Mouse (Mus musculus): ENCODE measurements around the gene Layn. TPM values are rescaled to one million over a fixed set of nuclear protein-coding genes. Genes with fewer than 3 reads are reported as not detected.

Layn gene
- polyA plus RNA-seq, 1 experiment from 2014 or later: 7.7 TPM

- no peaks in the 10 kb centered on the region for H3K9me3 ChIP-seq (ENCODE audit: control insufficient read depth, low read length)
- H3K4me1 ChIP-seq (replicated peaks; ENCODE audit: control insufficient read depth, insufficient read depth, low read length): peaks cover 6% of the 10 kb centered on the region; the same call in 1 of the 2 replicates
- 77% methylated on average over 5 of the region's 5 CpGs for WGBS
- H3K4me2 ChIP-seq (ENCODE audit: low read depth, low read length): no peak overlapping the region
- no peak overlapping the region for H3K27ac ChIP-seq (ENCODE audit: low read length)
- no peak overlapping the region for H3K9ac ChIP-seq (ENCODE audit: low read length)
- H3K27me3 ChIP-seq (ENCODE audit: control insufficient read depth, insufficient read depth, low read depth, low read length): no peaks in the 10 kb centered on the region
- ATAC-seq (ENCODE audit: low read depth): no peak
- H3K36me3 ChIP-seq (ENCODE audit: control insufficient read depth, insufficient read depth, low read length): no peaks in the 10 kb centered on the region
- H3K4me3 ChIP-seq (ENCODE audit: low read length): no peak overlapping the region
These were observed 4.7 kb upstream of the Layn start for GRCm38 (mm10) chr9:51081614-51082013.

- H3K4me1 ChIP-seq (replicated peaks; ENCODE audit: control insufficient read depth, insufficient read depth, low read length): peaks cover 13% of the 10 kb centered on the region; the same call in 1 of the 2 replicates
- under 1% methylated on average over 17 of the region's 17 CpGs for WGBS
- H3K27ac ChIP-seq (ENCODE audit: low read length): peak overlapping the region; percentile 42
- H3K9me3 ChIP-seq (ENCODE audit: control insufficient read depth, low read length): no peaks in the 10 kb centered on the region
- H3K27me3 ChIP-seq (ENCODE audit: control insufficient read depth, insufficient read depth, low read depth, low read length): no peaks in the 10 kb centered on the region
- peak overlapping the region; percentile 98 for H3K4me2 ChIP-seq (ENCODE audit: low read depth, low read length)
- peak overlapping the region; percentile 69 for H3K4me3 ChIP-seq (ENCODE audit: low read length)
- H3K36me3 ChIP-seq (ENCODE audit: control insufficient read depth, insufficient read depth, low read length): no peaks in the 10 kb centered on the region
- ATAC-seq (ENCODE audit: low read depth): peak; percentile 31
- H3K9ac ChIP-seq (ENCODE audit: low read length): peak overlapping the region; percentile 72
These were observed 455 bp downstream of the Layn start for GRCm38 (mm10) chr9:51076300-51076978.

- ATAC-seq (ENCODE audit: low read depth): peak; percentile 52
- Histone ChIP-seq H3K27ac (ENCODE audit: low read length) (no peak overlapping the region; the same call in 1 of the 2 replicates), H3K27me3 (ENCODE audit: control insufficient read depth, insufficient read depth, low read depth, low read length) (no peaks in the 10 kb centered on the region), H3K9ac (ENCODE audit: low read length) (peak overlapping the region; percentile 23; the same call in 1 of the 2 replicates), H3K4me3 (ENCODE audit: low read length) (peak overlapping the region; percentile 69), H3K4me1 (replicated peaks; ENCODE audit: control insufficient read depth, insufficient read depth, low read length) (peaks cover 13% of the 10 kb centered on the region; the same call in 1 of the 2 replicates), H3K4me2 (ENCODE audit: low read depth, low read length) (peak overlapping the region; percentile 98), H3K9me3 (ENCODE audit: control insufficient read depth, low read length) (no peaks in the 10 kb centered on the region), H3K36me3 (ENCODE audit: control insufficient read depth, insufficient read depth, low read length) (no peaks in the 10 kb centered on the region)
- WGBS: 14% methylated on average over 3 of the region's 3 CpGs
These were observed 1.1 kb downstream of the Layn start for GRCm38 (mm10) chr9:51075780-51076179.

GRCm38 (mm10) chr9:51070801-51071200 is 6.1 kb downstream of the Layn start:
- no peak for ATAC-seq (ENCODE audit: low read depth)
- Histone ChIP-seq H3K27me3 (ENCODE audit: control insufficient read depth, insufficient read depth, low read depth, low read length) (no peaks in the 10 kb centered on the region), H3K9ac (ENCODE audit: low read length) (no peak overlapping the region), H3K4me2 (ENCODE audit: low read depth, low read length) (no peak overlapping the region), H3K4me3 (ENCODE audit: low read length) (no peak overlapping the region), H3K9me3 (ENCODE audit: control insufficient read depth, low read length) (no peaks in the 10 kb centered on the region), H3K36me3 (ENCODE audit: control insufficient read depth, insufficient read depth, low read length) (no peaks in the 10 kb centered on the region), H3K4me1 (replicated peaks; ENCODE audit: control insufficient read depth, insufficient read depth, low read length) (peaks cover 4% of the 10 kb centered on the region; the same call in 1 of the 2 replicates), H3K27ac (ENCODE audit: low read length) (no peak overlapping the region)
- WGBS: 71% methylated on average over 4 of the region's 4 CpGs

DNA sequence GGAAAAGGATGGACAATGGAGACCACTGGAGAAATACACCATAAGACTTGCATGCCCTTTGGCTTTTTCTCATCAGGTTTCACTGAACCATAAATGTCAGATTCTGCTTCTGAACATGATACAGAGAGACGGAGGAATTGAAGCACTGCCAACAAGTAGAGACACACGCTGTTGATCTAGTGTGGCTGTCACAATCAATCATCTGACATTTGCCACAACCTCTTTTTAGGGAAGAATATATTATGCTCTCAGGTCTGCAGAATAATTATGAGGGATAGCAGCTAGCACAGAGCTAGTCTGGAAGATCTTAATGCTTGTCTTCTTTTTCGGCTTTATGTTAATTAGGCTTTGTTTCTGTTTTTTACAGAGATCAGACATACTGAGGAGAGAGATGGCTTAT is 8.7 kb downstream of the Layn start:
- 52% methylated on average over 3 of the region's 3 CpGs for WGBS
- H3K4me2 ChIP-seq (ENCODE audit: low read depth, low read length): no peak overlapping the region
- no peaks in the 10 kb centered on the region for H3K9me3 ChIP-seq (ENCODE audit: control insufficient read depth, low read length)
- H3K36me3 ChIP-seq (ENCODE audit: control insufficient read depth, insufficient read depth, low read length): no peaks in the 10 kb centered on the region
- no peaks in the 10 kb centered on the region for H3K4me1 ChIP-seq (replicated peaks; ENCODE audit: control insufficient read depth, insufficient read depth, low read length)
- no peaks in the 10 kb centered on the region for H3K27me3 ChIP-seq (ENCODE audit: control insufficient read depth, insufficient read depth, low read depth, low read length)
- H3K4me3 ChIP-seq (ENCODE audit: low read length): no peak overlapping the region
- ATAC-seq (ENCODE audit: low read depth): no peak
- H3K27ac ChIP-seq (ENCODE audit: low read length): no peak overlapping the region
- H3K9ac ChIP-seq (ENCODE audit: low read length): no peak overlapping the region

DNA sequence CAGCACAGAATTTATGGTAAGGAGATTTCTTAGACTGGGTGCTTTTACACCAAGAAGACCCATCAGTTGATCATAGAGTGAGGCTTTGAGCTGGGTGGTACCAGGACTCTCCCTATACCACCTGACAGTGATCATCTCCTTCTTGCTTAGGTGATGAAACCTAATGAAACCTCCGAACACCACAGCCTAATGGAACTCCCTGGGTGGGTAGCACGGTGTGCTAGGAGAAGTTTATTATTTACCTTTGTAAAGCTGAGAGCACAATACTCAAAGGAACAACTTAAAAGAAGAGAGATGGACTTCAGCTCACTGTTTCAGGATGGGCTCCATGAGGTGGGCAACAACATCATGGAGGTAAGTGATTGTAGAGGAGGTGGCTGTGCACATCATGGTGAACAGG is 16.3 kb downstream of the Layn start, which contains the start of gene Btg4:
Gene Btg4 (plus strand): TSS at position 301 of the 400 bp plus-strand sequence.
- Histone ChIP-seq H3K27ac (ENCODE audit: low read length) (no peak within 1 kb of the TSS), H3K4me1 (replicated peaks; ENCODE audit: control insufficient read depth, insufficient read depth, low read length) (no peaks in the 10 kb centered on the region), H3K27me3 (ENCODE audit: control insufficient read depth, insufficient read depth, low read depth, low read length) (no peaks in the 10 kb centered on the region), H3K4me3 (ENCODE audit: low read length) (no peak within 1 kb of the TSS), H3K9ac (ENCODE audit: low read length) (no peak within 1 kb of the TSS), H3K4me2 (ENCODE audit: low read depth, low read length) (no peak within 1 kb of the TSS), H3K36me3 (ENCODE audit: control insufficient read depth, insufficient read depth, low read length) (no peaks in the 10 kb centered on the region), H3K9me3 (ENCODE audit: control insufficient read depth, low read length) (no peaks in the 10 kb centered on the region)
- ATAC-seq (ENCODE audit: low read depth): no peak
- WGBS: 76% methylated on average over 2 of the region's 2 CpGs

DNA sequence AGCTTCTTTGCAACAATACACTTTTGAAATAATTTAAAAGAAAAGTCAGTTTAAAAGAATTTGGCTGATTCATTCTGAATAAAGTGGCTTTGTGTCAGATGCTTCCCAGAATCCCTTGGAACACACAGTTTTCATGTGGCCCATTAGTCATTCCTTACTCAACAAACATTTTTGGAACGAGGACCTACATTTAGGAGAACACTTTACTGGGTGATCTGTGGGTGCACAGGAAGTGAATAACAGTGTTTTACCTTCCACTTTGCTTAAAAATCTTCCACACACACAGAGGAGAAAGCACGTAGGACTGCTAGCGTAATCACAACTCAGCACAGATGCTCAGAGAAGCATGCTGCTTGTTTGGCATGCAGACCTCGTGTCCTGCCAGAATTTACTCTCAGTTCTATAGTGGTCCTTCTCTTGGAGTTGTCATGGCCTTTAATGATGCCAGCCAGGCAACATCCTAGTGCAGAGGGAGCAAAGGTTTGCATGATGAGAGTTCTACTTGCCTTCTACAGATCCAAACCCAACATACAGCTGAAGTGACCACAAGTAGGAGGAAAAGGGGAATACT is 17.9 kb downstream of the Layn start:
- Histone ChIP-seq H3K4me3 (ENCODE audit: low read length) (no peak overlapping the region), H3K9ac (ENCODE audit: low read length) (no peak overlapping the region)

DNA sequence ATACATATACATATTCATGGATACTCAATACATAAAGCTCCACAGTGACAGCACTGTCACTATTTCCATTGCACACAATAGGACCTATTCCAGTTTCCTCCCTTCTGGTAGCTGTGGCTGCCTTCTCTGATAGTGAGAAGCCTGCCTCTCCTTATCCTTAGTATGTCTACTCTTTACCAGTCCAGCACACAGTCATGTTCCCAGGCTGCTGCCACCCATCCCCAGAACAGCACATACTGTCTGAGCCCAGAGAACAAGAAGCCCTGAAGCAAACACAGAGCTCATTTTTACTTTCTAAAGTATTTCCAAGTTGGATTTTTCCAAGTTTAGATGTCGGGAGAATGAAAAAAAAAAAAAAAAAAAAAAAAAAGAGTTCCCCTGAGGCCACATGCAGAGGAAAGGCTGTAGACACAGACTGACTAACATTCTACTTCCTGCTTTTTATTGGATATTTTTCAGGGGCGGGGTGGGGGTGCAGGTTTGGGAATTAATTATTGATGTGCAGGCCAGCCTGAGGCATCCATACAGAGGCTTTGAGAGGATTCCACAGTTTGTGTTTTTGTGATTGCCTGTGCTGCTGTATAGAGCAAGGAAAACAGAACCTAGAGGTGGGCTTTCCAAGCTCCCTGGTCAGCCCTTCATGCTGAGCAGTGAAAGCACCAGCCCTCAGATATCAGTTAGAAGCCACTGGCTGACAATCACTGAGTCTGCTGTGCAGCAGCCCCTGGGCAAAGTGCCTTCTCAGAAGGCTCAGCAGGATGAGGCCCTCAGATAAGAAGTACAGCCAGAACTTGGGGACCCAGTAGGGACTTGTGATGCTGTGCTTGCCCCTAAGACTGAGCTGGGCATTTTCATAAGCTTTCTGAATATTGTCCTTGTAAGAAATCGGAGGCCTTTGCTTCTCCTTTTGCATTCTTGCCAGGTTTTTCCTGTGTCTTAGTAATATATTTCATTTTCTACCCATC is 20.3 kb downstream of the Layn start:
- no peak for ATAC-seq (ENCODE audit: low read depth)
- H3K4me1 ChIP-seq (replicated peaks; ENCODE audit: control insufficient read depth, insufficient read depth, low read length): no peaks in the 10 kb centered on the region
- no peak overlapping the region for H3K4me3 ChIP-seq (ENCODE audit: low read length)
- H3K27me3 ChIP-seq (ENCODE audit: control insufficient read depth, insufficient read depth, low read depth, low read length): no peaks in the 10 kb centered on the region
- H3K36me3 ChIP-seq (ENCODE audit: control insufficient read depth, insufficient read depth, low read length): no peaks in the 10 kb centered on the region
- no peak overlapping the region for H3K27ac ChIP-seq (ENCODE audit: low read length)
- 53% methylated on average over 3 of the region's 3 CpGs for WGBS
- H3K9ac ChIP-seq (ENCODE audit: low read length): no peak overlapping the region
- H3K9me3 ChIP-seq (ENCODE audit: control insufficient read depth, low read length): no peaks in the 10 kb centered on the region
- H3K4me2 ChIP-seq (ENCODE audit: low read depth, low read length): no peak overlapping the region

More for the DNA sequence above, 17.9 kb downstream of the Layn start:
- H3K4me2 ChIP-seq (ENCODE audit: low read depth, low read length): no peak overlapping the region
- no peak overlapping the region for H3K27ac ChIP-seq (ENCODE audit: low read length)
- no peaks in the 10 kb centered on the region for H3K36me3 ChIP-seq (ENCODE audit: control insufficient read depth, insufficient read depth, low read length)
- ATAC-seq (ENCODE audit: low read depth): no peak
- no peaks in the 10 kb centered on the region for H3K9me3 ChIP-seq (ENCODE audit: control insufficient read depth, low read length)
- H3K27me3 ChIP-seq (ENCODE audit: control insufficient read depth, insufficient read depth, low read depth, low read length): no peaks in the 10 kb centered on the region
- H3K4me1 ChIP-seq (replicated peaks; ENCODE audit: control insufficient read depth, insufficient read depth, low read length): no peaks in the 10 kb centered on the region
- WGBS: 68% methylated on average over 4 of the region's 4 CpGs

DNA sequence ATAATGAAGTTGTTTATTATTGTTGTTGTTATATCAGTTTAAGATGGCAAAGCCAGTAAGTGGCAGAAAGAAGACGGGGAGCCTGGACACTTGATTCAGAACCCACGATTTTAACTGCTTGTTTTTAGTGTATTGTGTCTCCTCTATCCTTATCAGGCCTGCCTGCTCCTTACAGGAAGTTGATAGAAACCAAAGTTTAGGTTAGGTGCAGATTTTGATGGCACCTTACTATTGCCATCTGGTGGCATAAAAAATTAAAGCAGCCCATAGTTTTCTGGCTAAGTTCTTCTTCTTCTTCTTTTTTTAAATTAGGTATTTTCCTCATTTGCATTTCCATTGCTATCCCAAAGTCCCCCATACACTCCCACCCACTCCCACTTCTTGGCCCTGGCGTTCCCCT is 24.7 kb downstream of the Layn start:
- ATAC-seq (ENCODE audit: low read depth): no peak
- Histone ChIP-seq H3K27me3 (ENCODE audit: control insufficient read depth, insufficient read depth, low read depth, low read length) (no peaks in the 10 kb centered on the region), H3K4me1 (replicated peaks; ENCODE audit: control insufficient read depth, insufficient read depth, low read length) (no peaks in the 10 kb centered on the region), H3K4me3 (ENCODE audit: low read length) (no peak overlapping the region), H3K36me3 (ENCODE audit: control insufficient read depth, insufficient read depth, low read length) (no peaks in the 10 kb centered on the region), H3K9me3 (ENCODE audit: control insufficient read depth, low read length) (no peaks in the 10 kb centered on the region), H3K9ac (ENCODE audit: low read length) (no peak overlapping the region), H3K4me2 (ENCODE audit: low read depth, low read length) (no peak overlapping the region), H3K27ac (ENCODE audit: low read length) (no peak overlapping the region)
- 53% methylated on average over 3 of the region's 3 CpGs for WGBS
